Mouse (Mus musculus) left cerebral cortex, adult 11 months (tissue): ENCODE measurements around the gene Baz2b.
"Not testable (repeated sequence)": the region's sequence is repeated elsewhere in the genome, so short reads cannot be mapped to it uniquely, and the experiment has no call there.

Source experiments
- DNase-seq: peaks from one replicate; pipeline ENCODE4 v3.0.0; 2022; ENCODE audit warnings: low spot score

Baz2b gene

GRCm38 (mm10) chr2:59853543-59853942 lies 356.1 kb downstream of the Baz2b start:
- no peak for DNase-seq

- no peak for DNase-seq
These were observed 356.7 kb downstream of the Baz2b start for GRCm38 (mm10) chr2:59852916-59853315.

- not testable (repeated sequence) for DNase-seq
These were observed 357.8 kb downstream of the Baz2b start for GRCm38 (mm10) chr2:59851885-59852284.
